Mouse (Mus musculus) cerebral cortex, adult 2 months (tissue): Measurements from ENCODE around the gene Prkcsh.

Source experiments
- WGBS: fragments of 180-500 bp; shearing (Covaris S2); methylation state at CpG from one replicate; pipeline ENCODE4 v1.1.7; 2018; 5-methylcytosine and 5-hydroxymethylcytosine counted together

Prkcsh gene

DNA sequence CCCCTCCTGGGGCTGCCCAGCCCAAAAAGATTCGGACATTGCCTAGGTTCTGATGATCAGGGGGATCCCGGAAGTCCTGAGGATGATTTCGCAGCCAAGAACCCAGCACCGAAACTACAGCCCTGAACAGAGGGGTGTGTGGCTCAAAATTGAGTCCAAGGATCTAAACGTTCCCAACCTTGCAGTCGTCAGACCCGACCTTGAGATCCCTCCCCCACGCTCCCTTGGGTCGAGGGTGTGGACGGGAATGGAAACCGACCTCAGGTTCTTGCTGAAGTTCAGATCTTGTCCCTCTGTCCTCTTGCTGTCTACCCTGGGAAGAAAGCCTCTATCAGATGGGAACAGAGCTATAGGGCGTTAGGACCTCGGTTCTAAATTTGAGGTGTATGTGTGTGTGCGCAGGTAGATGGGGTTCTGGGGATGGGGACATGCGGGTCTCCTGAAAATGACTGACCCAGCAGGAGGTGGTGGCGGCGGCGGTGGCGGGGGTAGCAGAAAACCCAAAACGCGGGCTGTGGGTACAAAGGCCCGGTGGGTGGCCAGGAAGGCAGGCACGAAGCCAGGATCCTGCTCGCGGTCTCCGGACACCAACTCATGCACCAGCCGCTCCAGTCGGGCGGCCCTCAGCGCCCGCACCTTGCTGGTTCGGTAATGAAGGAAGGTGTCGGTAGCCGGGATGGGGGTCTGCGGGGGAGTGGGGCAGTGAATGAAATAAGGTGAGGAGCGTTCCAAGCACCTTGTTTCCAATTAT, 14.8 kb upstream of the Prkcsh start:
- WGBS: 25% methylated on average over 36 of the region's 36 CpGs

DNA sequence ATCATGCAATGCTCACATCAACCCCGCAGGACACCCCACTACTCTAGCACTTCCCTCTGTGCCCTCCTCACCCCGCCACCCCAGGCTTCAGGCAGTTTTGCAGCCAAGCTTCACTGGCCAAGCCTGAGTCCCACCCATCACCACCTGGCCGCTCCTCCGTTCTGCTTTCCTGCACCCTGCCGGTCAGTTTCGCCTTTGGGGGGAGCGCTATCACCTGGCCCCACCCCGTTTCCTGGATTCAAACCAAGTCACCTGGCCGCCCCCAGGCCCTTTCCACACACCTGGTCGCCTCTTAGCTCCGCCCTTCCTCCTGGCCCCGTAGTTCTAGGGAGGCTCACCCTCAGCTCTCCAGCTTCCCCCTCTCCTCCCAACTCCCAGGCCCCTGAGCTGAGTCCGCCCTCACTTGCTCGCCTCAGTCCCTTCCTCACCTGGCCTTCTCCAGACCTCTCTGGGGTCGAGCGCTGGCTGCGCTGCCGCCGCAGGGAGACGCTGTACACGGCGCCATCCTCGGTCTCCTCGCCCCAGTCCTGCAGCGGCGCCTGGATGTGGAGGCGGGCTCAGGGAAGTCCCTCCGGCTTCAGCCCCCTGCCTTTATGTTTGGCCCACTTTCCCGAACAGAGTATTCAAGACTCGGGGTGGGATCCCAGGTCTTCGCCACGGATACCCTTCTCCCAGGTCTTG, 14.0 kb upstream of the Prkcsh start:
- WGBS: 2% methylated on average over 32 of the region's 32 CpGs

DNA sequence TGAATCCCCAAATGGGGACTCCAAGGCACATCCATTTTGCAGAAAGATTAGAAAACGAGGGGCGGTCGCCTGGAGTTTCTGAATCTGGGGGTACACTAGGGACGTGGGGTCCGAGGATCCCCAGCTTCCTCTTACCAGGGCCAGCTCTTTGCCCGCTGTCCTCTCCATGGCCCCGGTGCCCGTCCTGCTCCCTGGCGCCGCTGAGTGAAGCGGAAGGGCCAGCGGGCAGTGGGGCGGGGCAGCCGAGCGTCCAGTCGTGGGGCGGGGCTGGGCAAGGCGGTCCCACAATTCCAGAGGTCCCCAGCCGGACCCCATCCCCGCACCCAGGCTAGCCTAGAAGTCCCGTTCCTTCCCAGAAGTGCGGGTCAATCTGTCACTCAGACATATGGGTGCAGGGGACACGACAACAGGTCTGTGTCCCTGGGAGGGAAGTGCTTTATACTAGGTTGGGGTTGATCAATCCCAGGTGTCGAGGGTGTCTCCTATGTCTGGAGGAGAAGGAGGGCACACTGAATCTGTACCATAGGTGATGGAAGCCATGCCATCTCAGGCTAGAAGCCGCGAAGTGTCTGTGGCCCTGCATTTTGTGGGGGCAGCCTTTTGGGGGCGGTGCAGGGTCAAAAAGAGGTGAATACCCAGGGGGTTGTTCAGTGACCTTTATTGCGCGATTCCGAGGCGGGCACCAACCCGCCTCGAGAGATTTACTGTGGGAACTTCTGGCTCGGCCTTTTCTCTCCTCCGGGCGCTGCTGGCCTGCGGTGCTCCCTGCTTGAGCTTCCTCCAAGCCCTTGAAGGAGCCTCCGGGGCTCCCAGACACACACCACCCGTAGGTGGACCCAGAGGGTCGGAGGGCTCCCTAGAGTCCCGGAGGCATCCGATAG, 13.1 kb upstream of the Prkcsh start, which contains the start of gene Rgl3:
Rgl3 (minus strand) TSS at position 217 of the 881 bp plus-strand sequence.
- 21% methylated on average over 42 of the region's 42 CpGs for WGBS

DNA sequence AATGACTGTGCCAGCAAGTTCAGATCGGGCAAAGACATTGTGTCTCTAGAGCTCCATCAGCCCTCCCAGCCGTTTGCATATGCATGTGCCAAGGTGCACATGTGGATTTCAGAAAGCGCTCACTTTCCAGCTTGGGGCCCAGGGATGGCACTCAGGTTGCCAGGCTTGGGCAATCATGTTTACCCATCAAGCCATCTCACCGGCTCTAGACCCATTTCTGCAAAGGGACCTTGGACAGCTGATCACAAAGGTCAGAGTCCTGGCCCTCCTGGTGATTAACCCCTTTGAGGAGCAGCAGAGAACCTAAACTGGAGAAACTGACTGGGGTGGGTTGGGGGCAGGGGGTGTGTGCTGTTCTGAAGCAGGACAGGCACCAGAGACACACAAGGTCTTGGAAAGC, 10.4 kb upstream of the Prkcsh start:
- 83% methylated on average over 4 of the region's 4 CpGs for WGBS

DNA sequence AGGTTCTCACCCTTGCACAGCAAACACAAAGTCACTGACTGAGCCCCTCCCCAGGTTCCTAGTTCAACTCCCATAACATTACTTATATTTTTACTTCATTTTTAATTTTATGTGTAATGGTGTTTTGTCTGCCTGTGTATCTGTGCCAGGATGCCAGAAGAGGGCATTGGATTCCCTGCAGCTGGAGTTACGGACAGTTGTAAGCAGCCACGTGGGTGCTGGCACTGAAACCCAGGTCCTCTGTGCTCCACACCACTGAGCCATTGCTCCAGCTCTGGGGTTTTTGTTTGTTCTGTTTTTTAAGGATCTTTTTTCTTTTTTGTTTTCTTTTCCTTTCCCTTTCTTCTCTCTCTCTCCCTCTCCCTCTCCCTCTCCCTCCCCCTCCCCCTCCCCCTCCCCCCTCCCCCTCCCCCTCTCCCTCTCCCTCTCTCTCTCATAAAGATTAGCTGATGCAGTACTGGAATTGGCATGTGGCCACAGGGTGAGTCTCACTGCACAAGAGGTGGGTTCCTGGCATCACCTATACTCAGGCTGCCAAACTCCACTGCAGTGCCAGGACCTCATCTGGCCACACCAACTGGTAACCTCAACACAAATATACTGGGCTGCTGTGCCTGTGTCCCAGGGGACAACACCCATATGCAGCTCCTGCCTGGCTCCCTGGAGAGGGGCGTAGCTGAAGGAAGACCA, 6.3 kb upstream of the Prkcsh start:
- 80% methylated on average over 3 of the region's 3 CpGs for WGBS

DNA sequence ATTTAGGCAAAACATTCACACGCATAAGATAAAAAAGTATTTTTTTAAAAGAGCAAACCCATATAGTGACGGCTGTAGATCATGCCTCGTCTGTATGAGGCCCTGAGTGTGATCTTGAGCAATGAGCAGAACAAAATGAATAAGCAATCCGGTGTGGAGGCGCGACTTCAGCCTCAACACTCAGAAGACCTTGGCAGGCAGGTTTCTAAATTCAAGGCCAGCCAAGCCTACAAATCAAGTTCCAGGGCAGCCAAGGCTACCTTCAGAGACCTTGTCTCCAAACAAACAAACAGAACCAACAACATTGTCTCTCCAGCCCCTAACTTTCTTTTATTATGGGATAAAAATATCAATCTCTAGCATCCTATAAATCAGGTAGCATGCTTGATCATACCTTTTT, 2.3 kb upstream of the Prkcsh start:
- 96% methylated on average over 6 of the region's 6 CpGs for WGBS

DNA sequence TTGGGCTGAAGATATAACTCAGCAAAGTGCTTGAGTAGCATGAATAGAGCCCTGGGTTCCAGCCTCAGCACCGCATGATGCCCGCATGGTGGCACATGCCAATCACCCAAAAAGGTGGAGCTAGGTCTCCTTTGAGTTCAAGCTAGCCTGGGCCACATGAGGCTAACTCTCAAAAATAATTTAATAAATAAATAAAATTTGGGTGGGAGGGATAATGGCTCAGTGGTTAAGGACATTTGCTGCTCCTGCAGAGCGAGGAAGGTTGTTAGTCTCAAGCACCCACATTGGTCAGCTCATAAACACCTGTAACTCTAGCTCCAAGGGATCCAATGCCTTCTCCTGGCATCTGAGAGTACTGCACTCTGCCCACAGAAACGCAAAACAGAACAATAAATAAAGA, 973 bp upstream of the Prkcsh start:
- 87% methylated on average over 4 of the region's 4 CpGs for WGBS

DNA sequence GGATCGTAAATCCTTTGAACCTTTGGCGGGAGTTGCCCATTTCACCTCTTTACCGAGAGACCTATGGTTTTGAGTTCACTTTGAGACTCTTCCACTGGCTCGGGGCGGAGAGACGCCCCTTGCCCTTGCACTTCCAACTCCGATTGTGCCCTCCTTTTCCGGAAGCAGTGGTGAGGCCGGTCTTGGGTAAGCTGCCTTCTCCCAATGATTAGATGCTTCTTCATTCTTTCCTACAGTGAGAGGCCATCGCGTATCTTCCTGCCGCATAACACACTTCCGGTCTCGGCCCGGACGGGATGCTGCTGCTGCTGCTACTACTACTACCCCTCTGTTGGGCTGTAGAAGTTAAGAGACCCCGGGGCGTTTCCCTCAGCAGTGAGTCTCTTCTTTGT, 553 bp downstream of the Prkcsh start:
- under 1% methylated on average over 18 of the region's 18 CpGs for WGBS

DNA sequence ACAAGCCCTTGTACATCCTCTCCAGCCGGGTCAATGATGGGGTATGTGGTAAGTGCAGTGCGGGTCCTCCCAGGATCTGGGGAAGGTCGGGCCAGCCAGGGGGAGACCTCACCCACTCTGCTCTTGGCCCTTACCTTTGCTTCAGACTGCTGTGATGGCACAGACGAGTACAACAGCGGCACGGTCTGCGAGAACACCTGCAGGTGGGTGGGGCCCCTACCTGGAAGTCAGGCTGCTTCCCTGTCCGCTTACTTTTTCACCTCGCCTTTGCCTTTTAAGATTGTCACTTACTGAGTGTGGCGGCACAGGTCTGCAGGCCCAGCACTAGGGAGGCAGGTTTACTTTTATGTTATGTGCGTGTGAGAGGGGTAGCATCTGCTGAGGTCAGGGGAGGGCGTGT, 1.9 kb downstream of the Prkcsh start:
- 91% methylated on average over 12 of the region's 12 CpGs for WGBS

DNA sequence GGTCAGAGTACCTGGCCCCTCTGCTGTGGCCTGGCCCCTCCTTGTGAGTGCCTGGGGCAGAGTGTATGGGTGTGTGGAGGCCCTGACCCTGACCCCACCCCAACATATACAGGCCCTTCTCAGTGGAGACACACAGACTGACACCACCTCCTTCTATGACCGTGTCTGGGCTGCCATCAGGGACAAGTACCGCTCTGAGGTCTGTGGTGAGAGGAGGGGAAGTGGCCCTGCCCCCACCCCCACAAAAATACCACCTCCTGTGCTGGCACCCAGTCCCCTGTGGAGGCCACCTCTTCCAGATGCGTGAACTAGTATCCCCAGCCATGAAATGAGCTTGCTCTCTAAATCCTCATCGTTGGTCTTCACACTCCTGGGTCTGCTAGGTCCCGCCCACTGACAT, 8.4 kb downstream of the Prkcsh start:
- WGBS: 60% methylated on average over 5 of the region's 5 CpGs

DNA sequence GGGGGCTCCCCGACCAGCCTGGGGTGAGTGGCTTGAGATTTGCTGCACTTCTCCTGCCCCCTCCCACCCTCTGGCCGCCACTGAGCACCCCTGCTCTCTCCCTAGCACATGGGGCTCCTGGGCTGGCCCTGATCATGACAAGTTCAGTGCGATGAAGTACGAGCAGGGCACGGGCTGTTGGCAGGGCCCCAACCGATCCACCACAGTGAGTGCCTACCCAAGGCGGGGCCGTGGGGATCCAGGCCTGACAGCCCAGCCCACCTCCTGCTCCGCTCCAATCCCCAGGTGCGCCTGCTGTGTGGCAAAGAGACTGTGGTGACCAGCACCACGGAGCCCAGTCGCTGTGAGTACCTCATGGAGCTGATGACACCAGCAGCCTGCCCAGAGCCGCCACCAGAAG, 10.1 kb downstream of the Prkcsh start:
- 82% methylated on average over 13 of the region's 13 CpGs for WGBS

DNA sequence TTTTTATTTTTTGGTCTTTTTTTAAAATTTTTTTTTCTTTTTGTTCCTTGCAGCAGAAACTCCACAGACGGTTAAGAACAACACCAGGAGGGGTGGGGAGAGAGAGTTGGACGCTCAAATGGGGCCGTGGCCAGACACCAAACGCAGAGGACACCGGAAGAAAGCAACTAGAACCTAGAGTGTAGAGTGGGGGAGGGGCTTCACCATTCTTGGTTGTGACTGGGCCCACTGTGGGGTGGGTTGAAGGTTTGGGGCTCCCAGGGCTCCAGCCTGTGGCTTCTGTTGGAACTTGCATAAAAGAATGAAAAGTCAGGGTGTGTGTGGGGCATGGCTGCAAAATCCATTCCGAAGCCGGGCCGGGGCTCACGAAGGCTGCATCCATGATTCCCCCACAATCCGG, 13.6 kb downstream of the Prkcsh start:
- WGBS: 53% methylated on average over 10 of the region's 10 CpGs

DNA sequence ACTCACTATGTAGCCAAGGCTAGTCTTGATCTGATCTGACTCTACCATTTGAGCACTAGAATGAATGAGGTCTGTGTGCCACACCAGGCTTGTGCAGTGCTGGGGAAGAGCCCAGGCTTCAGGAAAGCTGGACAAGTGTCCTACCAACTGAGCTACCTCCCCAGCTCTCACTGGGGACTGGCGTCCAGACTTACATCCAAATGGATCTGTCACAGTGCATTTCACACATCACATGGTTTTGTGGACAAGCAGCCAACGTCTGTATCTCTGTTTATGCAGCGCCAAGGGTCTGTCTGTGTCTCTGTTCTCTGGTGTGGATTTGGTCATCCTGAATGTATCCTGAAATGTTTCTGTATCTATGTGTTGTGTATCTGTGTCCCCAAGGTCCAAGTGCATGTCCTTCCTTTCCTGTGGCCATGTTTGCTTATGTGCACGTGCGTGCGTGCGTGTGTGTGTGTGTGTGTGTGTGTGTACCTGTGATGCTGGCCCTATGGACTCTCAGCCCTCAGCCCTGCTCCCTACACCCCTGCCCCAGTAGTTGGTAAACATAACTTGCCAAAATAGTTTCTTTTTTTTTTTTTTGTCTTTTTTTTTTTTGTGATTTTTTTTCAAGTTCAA, 14.7 kb downstream of the Prkcsh start:
- WGBS: 60% methylated on average over 7 of the region's 7 CpGs

DNA sequence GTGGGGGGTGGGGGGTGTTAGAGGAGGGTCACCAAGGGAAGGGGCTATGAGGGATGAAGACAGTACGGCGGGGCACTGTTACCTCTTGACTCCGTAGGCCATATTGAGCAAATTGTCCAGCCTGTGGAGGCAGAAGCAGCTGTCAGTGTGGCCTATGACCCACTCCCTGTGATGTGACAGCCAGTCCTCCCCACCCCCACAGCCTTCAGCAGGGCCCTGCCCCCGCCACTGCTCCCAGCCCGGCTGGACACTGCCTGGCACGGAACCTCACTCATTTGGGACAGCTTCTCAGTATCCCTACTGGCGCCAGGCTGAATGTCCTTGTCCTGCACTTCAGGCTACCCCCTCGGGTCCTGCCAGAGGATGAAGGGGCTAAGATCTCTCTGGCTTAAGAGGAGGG, 22.0 kb downstream of the Prkcsh start:
- WGBS: 61% methylated on average over 8 of the region's 8 CpGs

DNA sequence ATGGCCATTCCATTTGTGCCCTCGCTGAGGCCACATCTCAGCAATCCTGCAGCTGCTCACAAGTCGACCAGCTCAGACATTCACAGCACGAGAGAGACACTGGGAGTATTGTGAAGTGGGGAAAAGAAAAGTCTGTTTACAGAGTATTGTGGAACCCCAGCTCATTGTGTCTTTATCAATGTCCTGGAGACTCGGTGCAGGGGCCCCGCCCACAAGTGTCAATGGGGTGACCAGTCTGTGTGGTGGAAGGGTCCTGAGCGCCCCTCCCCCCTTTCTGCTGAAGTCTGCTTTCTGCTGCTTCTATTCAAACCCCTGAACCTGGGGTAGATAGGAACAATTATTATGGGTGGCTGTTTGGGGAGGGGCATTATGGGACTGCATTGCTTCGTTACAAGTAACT, 25.9 kb downstream of the Prkcsh start:
- 32% methylated on average over 7 of the region's 7 CpGs for WGBS

DNA sequence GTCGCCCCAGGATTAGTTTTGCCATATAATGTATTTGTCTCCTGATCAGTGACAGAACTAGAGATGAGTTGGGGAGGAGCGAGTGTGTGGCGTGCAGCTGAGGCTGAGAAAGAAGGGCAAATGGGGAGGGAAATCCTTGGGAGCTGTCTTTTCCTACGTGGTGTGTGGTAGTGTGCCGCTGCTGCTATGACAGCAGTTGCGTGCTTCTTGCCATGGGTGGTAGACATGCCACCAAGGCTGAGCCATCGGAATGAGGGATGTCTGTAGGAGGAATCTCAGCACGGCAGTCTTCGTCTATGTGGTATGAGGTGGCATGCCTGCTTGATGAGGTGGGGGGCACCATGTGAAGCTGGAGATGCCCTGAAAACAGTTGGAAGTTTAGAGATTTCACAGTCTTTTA, 27.8 kb downstream of the Prkcsh start:
- WGBS: 62% methylated on average over 9 of the region's 9 CpGs

DNA sequence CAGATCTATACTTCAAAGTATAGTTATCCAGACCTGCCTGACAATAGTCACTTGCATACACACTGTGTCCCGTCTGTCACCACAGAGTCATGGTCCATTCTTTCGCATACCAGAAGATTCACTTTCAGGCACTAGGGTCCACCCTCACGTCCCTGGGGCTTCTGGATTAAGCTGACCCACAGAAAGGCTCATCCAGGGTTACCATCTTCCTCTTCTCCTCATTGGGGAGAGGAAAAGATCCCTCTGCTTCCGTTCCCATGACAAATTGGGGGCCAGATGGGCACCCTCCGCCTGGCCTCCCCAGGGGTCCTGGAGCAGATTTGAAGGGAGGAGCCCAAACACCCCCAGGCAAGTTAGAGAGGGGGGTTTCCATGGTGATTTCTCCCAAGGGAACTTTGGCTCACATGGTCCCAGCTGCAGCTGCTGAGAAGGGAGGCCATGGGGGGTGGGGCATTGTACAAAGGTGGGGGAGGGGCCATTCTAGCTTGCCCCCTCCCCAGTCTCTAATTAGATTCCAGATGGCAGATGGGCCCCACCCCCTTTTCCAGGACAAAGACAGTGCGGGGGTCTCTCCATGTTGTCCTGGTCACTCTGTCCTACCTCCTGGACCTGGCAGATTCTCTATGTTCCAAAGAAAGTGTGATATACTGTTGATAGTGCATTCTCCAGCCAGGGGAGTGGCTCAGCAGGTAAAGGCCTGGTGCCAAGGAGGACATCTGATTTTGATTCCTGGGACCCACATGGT, 32.9 kb downstream of the Prkcsh start:
- WGBS: 54% methylated on average over 6 of the region's 6 CpGs

DNA sequence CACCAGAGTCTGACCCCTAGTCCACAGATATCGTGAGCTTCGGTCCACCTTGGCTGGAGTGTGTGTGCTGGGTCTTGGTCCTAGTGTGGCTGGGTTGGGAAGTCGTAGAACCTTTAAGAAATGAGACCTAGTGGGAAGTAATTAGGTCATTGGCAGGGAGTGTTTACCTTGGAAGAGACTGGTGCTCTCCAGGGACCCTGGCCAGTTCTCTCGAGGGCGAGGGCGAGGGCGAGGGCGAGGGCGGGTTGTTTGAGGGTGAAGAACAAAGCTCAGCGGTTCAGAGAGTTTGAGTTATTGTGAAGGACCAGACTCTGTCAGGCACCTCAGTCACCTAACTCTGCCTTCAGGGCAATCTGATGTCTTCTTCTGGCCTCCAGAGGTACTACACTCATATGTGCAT, 35.2 kb downstream of the Prkcsh start:
- WGBS: 68% methylated on average over 10 of the region's 10 CpGs

DNA sequence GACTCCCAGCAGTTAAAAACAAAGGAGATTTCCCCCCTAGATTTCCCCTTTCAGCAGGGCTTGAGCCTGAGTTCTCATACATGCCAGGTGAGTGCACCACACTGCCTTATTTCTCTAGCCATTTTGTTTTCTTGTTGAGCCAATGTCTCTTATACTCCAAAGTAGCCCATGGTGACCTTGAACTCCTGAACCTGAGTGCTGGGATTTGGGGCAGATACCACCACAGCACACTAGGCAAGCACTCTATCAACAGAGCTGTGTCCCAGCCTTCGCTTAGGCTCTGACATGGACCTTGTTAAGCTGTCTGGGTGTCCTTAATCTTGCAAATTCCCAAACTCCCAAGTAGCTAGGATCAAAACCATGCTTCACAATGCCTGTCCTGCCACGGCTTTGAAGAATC, 39.2 kb downstream of the Prkcsh start:
- WGBS: 60% methylated on average over 2 of the region's 2 CpGs

DNA sequence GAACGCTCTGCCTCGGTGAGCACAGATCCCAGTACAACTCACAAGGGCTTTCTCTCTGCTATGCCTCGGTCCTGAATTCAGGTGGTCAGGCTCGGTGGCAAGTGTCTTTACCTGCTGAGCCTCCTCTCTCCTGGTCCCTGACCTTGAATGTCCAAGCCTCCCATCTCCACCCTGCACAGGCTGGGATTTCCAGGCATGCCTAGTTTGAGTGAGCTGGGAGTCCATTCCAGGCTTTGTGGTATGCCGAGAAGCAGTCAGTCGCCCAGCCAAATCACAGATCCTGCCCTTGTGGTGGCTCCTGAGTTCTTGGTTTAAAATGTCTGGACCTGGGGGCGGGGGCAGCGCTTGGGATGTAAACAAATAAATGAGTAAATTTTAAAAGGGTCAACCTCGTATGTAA, 44.7 kb downstream of the Prkcsh start:
- WGBS: 42% methylated on average over 9 of the region's 9 CpGs

DNA sequence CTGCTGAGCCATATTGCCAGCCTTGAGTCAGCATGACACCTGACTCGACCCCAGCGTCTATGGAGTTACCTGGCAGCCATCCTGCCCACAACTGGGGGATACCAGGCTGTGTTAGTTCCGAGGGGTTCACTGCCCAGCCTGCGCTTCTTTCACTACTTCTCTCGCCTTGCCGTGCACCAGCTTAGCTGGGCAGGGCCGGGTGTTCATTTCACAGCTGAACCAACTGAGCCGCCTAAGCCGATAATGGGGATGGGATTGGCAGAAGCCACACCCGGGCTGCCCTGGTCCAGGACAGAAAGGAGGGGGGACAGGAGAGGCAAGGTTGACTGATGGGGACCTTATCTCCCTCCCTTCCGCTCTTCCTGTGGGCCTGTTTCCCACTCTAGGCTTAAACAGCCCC, 46.7 kb downstream of the Prkcsh start:
- WGBS: 33% methylated on average over 11 of the region's 11 CpGs
